Mouse (Mus musculus) kidney, adult 2 months (tissue): ENCODE measurements around the gene Nacad. TPM values are rescaled to one million over a fixed set of nuclear protein-coding genes. Genes with fewer than 3 reads are reported as not detected.

ENCODE experiments used
- DNase-seq: peaks from one replicate; pipeline ENCODE4 v3.0.0; 2021
- H3K27ac ChIP-seq: fragments of 200-500 bp; 2 replicates; pipeline ENCODE4 v1.5.1; 2012; ENCODE audit warnings: low read depth, low read length, control low read depth, inconsistent platforms; ENCODE audit not compliant: insufficient read depth
- H3K27me3 ChIP-seq: fragments of 200-500 bp; replicated peaks from 2 replicates; pipeline ENCODE4 v1.6.1; 2012; ENCODE audit warnings: mild to moderate bottlenecking, moderate library complexity, low read length, inconsistent platforms; ENCODE audit not compliant: control insufficient read depth, insufficient read depth
- H3K36me3 ChIP-seq: fragments of 200-500 bp; 2 replicates; pipeline ENCODE4 v1.6.1; 2012; ENCODE audit warnings: mild to moderate bottlenecking, moderate library complexity, low read length, inconsistent platforms; ENCODE audit not compliant: control insufficient read depth, insufficient read depth
- H3K4me1 ChIP-seq: fragments of 200-500 bp; 2 replicates; pipeline ENCODE4 v1.6.1; 2011; ENCODE audit warnings: low read length; ENCODE audit not compliant: control insufficient read depth, insufficient read depth
- H3K4me3 ChIP-seq: fragments of 200-500 bp; 2 replicates; pipeline ENCODE4 v1.5.1; 2011; ENCODE audit warnings: mild to moderate bottlenecking, low read depth, low read length, control low read depth; ENCODE audit not compliant: insufficient read depth
- CTCF ChIP-seq: fragments of 200-500 bp; conservative IDR thresholded peaks from 2 replicates; pipeline ENCODE4 v1.5.1; 2011; ENCODE audit warnings: low read depth, mild to moderate bottlenecking, control low read depth, low read length, moderate library complexity, mixed read lengths; ENCODE audit not compliant: insufficient read depth, insufficient read length
- POLR2A ChIP-seq: fragments of 200-500 bp; IDR thresholded peaks from one replicate; pipeline ENCODE4 v1.6.1; 2011; ENCODE audit warnings: low read depth, low read length, control low read depth
- WGBS: fragments of 180-500 bp; shearing (Covaris S2); methylation state at CpG from one replicate; pipeline ENCODE4 v1.1.7; 2018; 5-methylcytosine and 5-hydroxymethylcytosine counted together
- polyA plus RNA-seq: library from polyadenylated mRNA; depleted of rRNA; stranded (reverse); fragments of >200 nt; gene quantifications from 2 replicates; pipeline ENCODE4 v1.2.3, GENCODE M21; 2012

Nacad gene
- polyA plus RNA-seq, 1 experiment: 2.7 TPM

- no peaks in the 10 kb centered on the region for H3K36me3 ChIP-seq
- H3K27me3 ChIP-seq: no peaks in the 10 kb centered on the region
- H3K4me1 ChIP-seq: 0 out of 2 replicates have a peak, but pooled peaks cover 2% of the 10 kb centered on the region
- no peak for DNase-seq
- TF ChIP-seq POLR2A: no peak
- TF ChIP-seq CTCF: no peak
- H3K4me3 ChIP-seq: no peak overlapping the region
- H3K27ac ChIP-seq: no peak overlapping the region
- WGBS: 85% methylated on average over 4 of the region's 4 CpGs
Observed at GRCm38 (mm10) chr11:6563201-6563600, 42.7 kb downstream of the Nacad start.

- H3K4me3 ChIP-seq: no peak overlapping the region
- H3K27ac ChIP-seq: no peak overlapping the region
- DNase-seq: no peak
- H3K36me3 ChIP-seq: no peaks in the 10 kb centered on the region
- 0 out of 2 replicates have a peak, but pooled peaks cover 2% of the 10 kb centered on the region for H3K4me1 ChIP-seq
- WGBS: 83% methylated on average over 6 of the region's 6 CpGs
- no peaks in the 10 kb centered on the region for H3K27me3 ChIP-seq
- TF ChIP-seq POLR2A (no peak), CTCF (no peak)
Observed at GRCm38 (mm10) chr11:6562359-6562758, 43.5 kb downstream of the Nacad start.

GRCm38 (mm10) chr11:6561474-6561873 lies 44.4 kb downstream of the Nacad start:
- H3K27ac ChIP-seq: peak overlapping the region; percentile 63

DNA sequence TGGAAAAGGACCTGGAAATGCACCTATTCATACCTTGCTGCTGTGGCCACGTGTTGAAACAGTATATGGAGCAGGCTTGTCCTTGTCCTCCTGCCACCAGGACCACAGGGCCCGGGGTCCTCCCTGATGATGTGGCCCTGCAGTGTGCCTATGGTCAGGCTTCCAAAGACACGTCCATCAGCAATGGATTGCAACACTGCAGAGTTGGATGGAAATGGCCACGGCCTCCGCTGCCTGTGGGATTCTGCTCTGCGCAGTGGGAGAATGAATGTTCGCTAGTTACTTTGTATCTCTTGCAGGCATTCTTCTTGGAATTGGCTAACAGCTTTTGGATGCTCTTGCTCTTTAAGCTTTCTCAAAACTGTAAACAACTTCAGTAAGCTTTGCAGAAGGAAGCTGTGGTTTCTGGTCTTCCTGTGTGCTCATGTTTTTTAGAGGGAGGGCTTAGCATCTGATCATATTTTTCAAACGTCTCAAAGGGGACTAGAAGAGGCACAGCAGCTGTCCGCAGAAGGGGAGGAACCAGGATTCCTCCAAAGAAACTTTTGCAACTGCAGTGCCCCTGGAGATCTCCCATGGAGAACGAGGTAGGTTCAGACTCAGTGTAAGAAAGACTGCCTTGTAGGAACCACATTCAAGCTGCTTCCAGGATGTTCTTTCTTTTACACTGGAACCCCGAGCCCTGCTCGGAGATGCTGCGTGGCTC lies 45.0 kb downstream of the Nacad start:
- DNase-seq: peak; percentile 46
- Histone ChIP-seq H3K27ac (peak overlapping the region; percentile 71), H3K36me3 (no peaks in the 10 kb centered on the region), H3K4me3 (peak overlapping the region; percentile 8; the same call in 1 of the 2 replicates), H3K27me3 (no peaks in the 10 kb centered on the region), H3K4me1 (0 out of 2 replicates have a peak, but pooled peaks cover 2% of the 10 kb centered on the region)
- TF ChIP-seq POLR2A (no peak), CTCF (no peak)
- WGBS: 70% methylated on average over 13 of the region's 13 CpGs

More at GRCm38 (mm10) chr11:6561474-6561873, 44.4 kb downstream of the Nacad start:
- Histone ChIP-seq H3K36me3 (no peaks in the 10 kb centered on the region), H3K27me3 (no peaks in the 10 kb centered on the region), H3K4me1 (0 out of 2 replicates have a peak, but pooled peaks cover 2% of the 10 kb centered on the region), H3K4me3 (peak overlapping the region; percentile 8; the same call in 1 of the 2 replicates)
- 65% methylated on average over 4 of the region's 4 CpGs for WGBS
- peak; percentile 28 for DNase-seq
- no peak for TF ChIP-seq POLR2A
- TF ChIP-seq CTCF: no peak

- no peaks in the 10 kb centered on the region for H3K27me3 ChIP-seq
- no peak overlapping the region for H3K4me3 ChIP-seq
- WGBS: 84% methylated on average over 2 of the region's 2 CpGs
- H3K4me1 ChIP-seq: 0 out of 2 replicates have a peak, but pooled peaks cover 2% of the 10 kb centered on the region
- TF ChIP-seq POLR2A (no peak), CTCF (no peak)
- DNase-seq: no peak
- no peaks in the 10 kb centered on the region for H3K36me3 ChIP-seq
- no peak overlapping the region for H3K27ac ChIP-seq
Observed at GRCm38 (mm10) chr11:6559996-6560395, 45.9 kb downstream of the Nacad start.

DNA sequence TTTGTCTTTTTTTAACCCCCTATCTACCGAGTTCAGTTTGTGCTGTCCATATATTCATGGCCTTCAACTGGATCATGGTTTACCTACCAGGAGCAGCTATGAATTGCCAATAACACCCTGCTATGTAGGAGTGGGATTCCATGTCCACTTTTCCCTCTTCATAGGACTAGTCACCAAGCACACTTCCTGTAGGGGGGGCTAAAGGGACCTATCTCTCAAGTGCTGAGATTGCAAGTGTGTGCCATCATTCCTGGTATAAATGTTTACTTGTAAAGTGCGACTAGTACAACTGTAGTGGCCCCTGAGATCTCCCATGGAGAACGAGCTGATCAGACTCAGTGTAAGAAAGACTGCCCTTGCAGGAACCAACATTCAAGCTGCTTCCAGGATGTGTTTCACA lies 47.6 kb downstream of the Nacad start:
- 87% methylated on average over 3 of the region's 3 CpGs for WGBS
- H3K4me3 ChIP-seq: no peak overlapping the region
- H3K27me3 ChIP-seq: no peaks in the 10 kb centered on the region
- no peak for TF ChIP-seq POLR2A
- TF ChIP-seq CTCF: no peak
- no peaks in the 10 kb centered on the region for H3K36me3 ChIP-seq
- DNase-seq: no peak
- H3K4me1 ChIP-seq: 0 out of 2 replicates have a peak, but pooled peaks cover 2% of the 10 kb centered on the region
- H3K27ac ChIP-seq: no peak overlapping the region

GRCm38 (mm10) chr11:6550201-6550600 lies 55.7 kb downstream of the Nacad start:
- no peak for DNase-seq
- Histone ChIP-seq H3K4me1 (peaks cover 6% of the 10 kb centered on the region; the same call in 1 of the 2 replicates), H3K27ac (no peak overlapping the region), H3K36me3 (no peaks in the 10 kb centered on the region), H3K4me3 (no peak overlapping the region), H3K27me3 (no peaks in the 10 kb centered on the region)
- TF ChIP-seq CTCF: no peak
- TF ChIP-seq POLR2A: no peak
- WGBS: 88% methylated on average over 3 of the region's 3 CpGs
